Mouse (Mus musculus) frontal cortex, postnatal 36 days (tissue): ENCODE measurements at regions not wholly inside any gene's neighbourhood (a gene's known extent, or its start where the extent isn't known, plus 50 kb on each side); places are given as distances from the start of the nearest gene placed in this dataset.

Experiments used
- DNase-seq, 2 experiments: peaks; one replicate each; pipeline ENCODE4 v3.0.0; 2022; ENCODE audit warnings: low spot score in 2 of 2

- no peak for DNase-seq
Observed at GRCm38 (mm10) chr11:17629541-17630171, 324.0 kb downstream of the Etaa1 start.

GRCm38 (mm10) chr11:17630172-17630553 is 323.5 kb downstream of the Etaa1 start:
- no peak for DNase-seq

GRCm38 (mm10) chr11:17637158-17637557 is 316.5 kb downstream of the Etaa1 start:
- DNase-seq = no peak

GRCm38 (mm10) chr11:17639922-17640321 is 313.8 kb downstream of the Etaa1 start:
- DNase-seq = no peak

GRCm38 (mm10) chr11:17647441-17647840 is 306.2 kb downstream of the Etaa1 start:
- DNase-seq = no peak

GRCm38 (mm10) chr11:17651389-17652156 is 302.1 kb downstream of the Etaa1 start:
- DNase-seq = peak in 1 of 2 experiments; percentile 11

GRCm38 (mm10) chr11:17655840-17656239 is 297.8 kb downstream of the Etaa1 start:
- peak in 1 of 2 experiments; percentile 51 for DNase-seq

- no peak for DNase-seq
Observed at GRCm38 (mm10) chr11:17657720-17658119, 296.0 kb downstream of the Etaa1 start.

- DNase-seq = no peak
Observed at GRCm38 (mm10) chr11:17658289-17658688, 295.4 kb downstream of the Etaa1 start.

- DNase-seq = no peak
Observed at GRCm38 (mm10) chr11:17658717-17659116, 295.0 kb downstream of the Etaa1 start.

GRCm38 (mm10) chr11:17663893-17664292 is 289.8 kb downstream of the Etaa1 start:
- no peak for DNase-seq

GRCm38 (mm10) chr11:17665624-17666552 is 287.8 kb downstream of the Etaa1 start:
- no peak for DNase-seq

GRCm38 (mm10) chr11:17680998-17681397 is 272.7 kb downstream of the Etaa1 start:
- DNase-seq = no peak

GRCm38 (mm10) chr11:17685711-17686113 is 268.0 kb downstream of the Etaa1 start:
- peak; percentile 12 to 47 for DNase-seq

GRCm38 (mm10) chr11:17686806-17687205 is 266.9 kb downstream of the Etaa1 start:
- no peak for DNase-seq

GRCm38 (mm10) chr11:17694145-17694544 is 259.5 kb downstream of the Etaa1 start:
- DNase-seq = no peak

GRCm38 (mm10) chr11:17708769-17709168 is 244.9 kb downstream of the Etaa1 start:
- DNase-seq = no peak

- DNase-seq = no peak
Observed at GRCm38 (mm10) chr11:17722051-17722450, 231.6 kb downstream of the Etaa1 start.

- no peak for DNase-seq
Observed at GRCm38 (mm10) chr11:17727258-17728034, 226.2 kb downstream of the Etaa1 start.

- no peak for DNase-seq
Observed at GRCm38 (mm10) chr11:17733075-17733474, 220.6 kb downstream of the Etaa1 start.

- peak in 1 of 2 experiments; percentile 2 for DNase-seq
Observed at GRCm38 (mm10) chr11:17734519-17734918, 219.2 kb downstream of the Etaa1 start.
